ENCODE assay signal across 8 mouse cellular contexts in the genomic region with DNA sequence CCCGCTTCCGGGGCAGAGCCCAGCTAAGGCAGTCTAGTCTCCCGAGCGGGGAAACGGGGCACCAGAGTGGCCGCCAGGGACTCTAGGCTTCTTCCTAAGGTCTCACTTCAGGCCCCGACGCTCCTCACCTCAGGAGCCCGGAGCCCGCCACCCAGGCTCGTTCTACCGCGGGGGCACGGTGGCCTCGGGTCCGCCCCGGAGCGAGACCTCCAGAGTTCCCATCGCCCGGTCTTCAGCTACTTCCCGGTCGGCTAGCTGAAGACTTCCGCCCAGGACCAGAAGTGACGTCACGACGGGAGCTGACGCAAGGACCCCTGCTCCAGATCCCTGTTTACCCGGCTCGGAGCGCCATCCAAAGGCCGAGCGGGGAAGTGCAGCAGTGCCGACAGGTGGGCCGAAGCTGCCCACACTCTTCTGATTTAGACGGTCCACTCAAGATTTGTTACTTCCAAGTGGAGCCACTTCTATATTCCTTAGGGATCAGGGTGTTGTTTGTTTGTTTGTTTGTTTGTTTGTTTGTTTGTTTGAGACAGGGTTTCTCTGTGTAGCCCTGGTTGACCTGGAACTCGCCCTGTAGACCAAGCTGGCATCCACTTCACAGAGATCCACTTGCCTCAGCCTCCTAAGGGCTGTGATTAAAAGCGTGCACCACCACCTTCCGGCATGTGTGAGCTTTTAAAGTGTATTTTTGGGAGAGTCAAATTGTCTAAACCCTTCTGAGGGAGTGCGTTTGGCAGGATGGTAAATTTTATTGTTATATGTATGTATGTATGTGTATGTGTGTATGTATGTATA. TPM values are rescaled to one million over a fixed set of nuclear protein-coding genes. Genes with fewer than 3 reads are reported as not detected.
DNase-seq lines count a peak whose midpoint lies in the region; ATAC-seq lines count a peak whose summit lies in the region.

A gene (minus strand): TSS at position 283 of the 795 bp plus-strand sequence.

- ATAC-seq in hindbrain, embryonic 13.5 days (ENCODE audit: low FRiP score), result peak; percentile 95

- H3K36me3 ChIP-seq in hindbrain, embryonic 13.5 days, result peaks cover 25% of the 10 kb centered on the region

- DNase-seq in NIH3T3 (ENCODE audit: low read depth), result peak; percentile 98
- peak; percentile 99 to 100 for DNase-seq in cerebellum, postnatal 10 days
- DNase-seq in frontal cortex, postnatal 14 days (ENCODE audit: low spot score in 2 of 2), result peak; percentile 90 to 95
- peak; percentile 96 to 100 for DNase-seq in layer of hippocampus, postnatal 25 days (ENCODE audit: extremely low spot score in 1 of 2, low spot score in 1 of 2)
- peak; percentile 97 for DNase-seq in lung, postnatal 25 days (ENCODE audit: low spot score)
- peak; percentile 98 for DNase-seq in retina, embryonic 14.5 days (ENCODE audit: low spot score)
- peak; percentile 97 for DNase-seq in thymus, postnatal 4 days

- peaks cover 3% of the 10 kb centered on the region; the same call in 1 of the 2 replicates for H3K27me3 ChIP-seq in hindbrain, embryonic 13.5 days

- peaks cover 19% of the 10 kb centered on the region for H3K4me1 ChIP-seq in hindbrain, embryonic 13.5 days (replicated peaks)

- WGBS in hindbrain, embryonic 13.5 days, result 7% methylated on average over 39 of the region's 39 CpGs

- H3K27ac ChIP-seq in hindbrain, embryonic 13.5 days, result peak within 1 kb of the TSS; percentile 73

- H3K9me3 ChIP-seq in hindbrain, embryonic 13.5 days, result no peaks in the 10 kb centered on the region

- H3K4me2 ChIP-seq in hindbrain, embryonic 13.5 days, result peak within 1 kb of the TSS; percentile 99

- H3K9ac ChIP-seq in hindbrain, embryonic 13.5 days, result peak within 1 kb of the TSS; percentile 96

- H3K4me3 ChIP-seq in hindbrain, embryonic 13.5 days, result peak within 1 kb of the TSS; percentile 67

RNA-seq across cellular contexts. Expression of the gene that starts here (rescaled TPM):
- polyA plus RNA-seq in hindbrain, embryonic 13.5 days (2015; fragmentation: Nextera tagmentation; extraction: Ambion mirVana), result 166 and 188 TPM in 2 replicates
- 100 to 1,000 TPM; 204 to 230 TPM for total RNA-seq in layer of hippocampus, postnatal 25 days (2021)

Comparison
In these comparisons a context has a peak if more than half of its experiments do, and no peak if none do; other contexts are left out.
1. Peak in every context shown above with its lines: DNase-seq, ATAC-seq, H3K4me3 ChIP-seq and H3K27ac ChIP-seq.